Comparison of ENCODE assay signal across 9 mouse cellular contexts in the genomic region with DNA sequence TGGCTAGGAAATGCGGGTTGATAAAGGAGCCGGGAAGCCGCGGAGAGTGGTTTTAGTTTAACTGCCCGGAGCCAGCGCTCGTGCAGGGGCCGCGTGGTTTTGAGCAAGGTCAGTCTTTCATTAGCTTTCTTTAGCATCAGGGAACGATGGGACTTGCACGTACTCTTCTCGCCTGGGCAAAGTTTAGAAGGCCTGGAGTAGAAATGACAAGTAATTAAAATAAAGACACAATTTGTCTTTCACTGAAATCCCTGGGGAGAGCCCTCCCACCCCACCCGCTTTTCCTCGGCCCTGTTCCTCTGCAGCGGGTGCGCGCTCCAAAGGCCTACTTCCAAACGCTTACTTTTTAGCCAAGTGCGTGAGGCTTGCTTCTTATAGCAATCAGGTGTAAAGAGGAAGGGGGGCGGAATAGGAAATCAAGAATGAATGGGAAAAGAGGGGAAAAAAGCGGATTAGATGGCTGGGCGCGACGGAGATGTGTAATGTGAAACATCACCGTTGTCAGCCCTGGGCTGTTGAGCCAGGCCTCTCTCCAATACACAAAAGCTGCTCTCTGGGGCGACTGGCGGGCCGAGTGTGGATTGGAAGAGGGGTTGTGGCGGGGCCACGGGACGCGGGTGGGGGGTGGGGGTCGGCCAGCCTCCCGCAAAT. TPM values are rescaled to one million over a fixed set of nuclear protein-coding genes. Genes with fewer than 3 reads are reported as not detected.
A peak's percentile ranks its signal among the peaks of the same experiment; 100 is the strongest.
DNase-seq lines count a peak whose midpoint lies in the region; ATAC-seq and TF ChIP-seq lines count a peak whose summit lies in the region.
"Had no signal": no experiment of that assay in that cellular context is flagged by ENCODE, and none has a peak within 500 bp of the region (broad histone marks: within the 10 kb centered on the region; RNA-seq: fewer than 3 reads in every experiment).

No protein-coding gene starts in this region.

- H3K36me3 ChIP-seq in liver, embryonic 12.5 days: no peaks in the 10 kb centered on the region
- no peaks in the 10 kb centered on the region for H3K36me3 ChIP-seq in liver, postnatal 0 days (replicated peaks; ENCODE audit: insufficient read depth, low read length)
- no peaks in the 10 kb centered on the region for H3K36me3 ChIP-seq in limb, embryonic 13.5 days
- H3K36me3 ChIP-seq in stomach, postnatal 0 days (ENCODE audit: control insufficient read depth, insufficient read depth, low read length): no peaks in the 10 kb centered on the region

- peak overlapping the region; percentile 5; the same call in 1 of the 2 replicates for H3K4me2 ChIP-seq in liver, embryonic 12.5 days
- no peak overlapping the region for H3K4me2 ChIP-seq in liver, postnatal 0 days (ENCODE audit: low read depth, low read length)
- peak overlapping the region; percentile 44 for H3K4me2 ChIP-seq in limb, embryonic 13.5 days (replicated peaks)
- peak overlapping the region; percentile 29 for H3K4me2 ChIP-seq in stomach, postnatal 0 days (replicated peaks; ENCODE audit: low read depth)

- no peak for TF ChIP-seq EP300 in liver, postnatal 0 days (IDR thresholded peaks at IDR 0.05; ENCODE audit: low read depth)
- TF ChIP-seq EP300 in stomach, postnatal 0 days (optimal IDR thresholded peaks at IDR 0.05): no peak

- H3K27me3 ChIP-seq in liver, embryonic 12.5 days (replicated peaks): peaks cover 97% of the 10 kb centered on the region
- H3K27me3 ChIP-seq in liver, postnatal 0 days (ENCODE audit: insufficient read depth, low read length): peaks cover 99% of the 10 kb centered on the region
- H3K27me3 ChIP-seq in limb, embryonic 13.5 days: peaks cover 90% of the 10 kb centered on the region
- peaks cover 18% of the 10 kb centered on the region; the same call in 1 of the 2 replicates for H3K27me3 ChIP-seq in stomach, postnatal 0 days (ENCODE audit: control insufficient read depth, insufficient read depth, low read length)

- no peak for TF ChIP-seq CTCF in liver, postnatal 0 days (IDR thresholded peaks at IDR 0.05; ENCODE audit: low read depth)
- TF ChIP-seq CTCF in stomach, postnatal 0 days (IDR thresholded peaks at IDR 0.05; ENCODE audit: low read depth): no peak

- H3K9me3 ChIP-seq in liver, embryonic 12.5 days (replicated peaks): no peaks in the 10 kb centered on the region
- no peaks in the 10 kb centered on the region for H3K9me3 ChIP-seq in liver, postnatal 0 days (ENCODE audit: low read length)
- H3K9me3 ChIP-seq in limb, embryonic 13.5 days: no peaks in the 10 kb centered on the region
- H3K9me3 ChIP-seq in stomach, postnatal 0 days (ENCODE audit: control insufficient read depth, low read length): no peaks in the 10 kb centered on the region

- H3K4me1 ChIP-seq in liver, embryonic 12.5 days: 0 out of 2 replicates have a peak, but pooled peaks cover 11% of the 10 kb centered on the region
- H3K4me1 ChIP-seq in liver, postnatal 0 days (ENCODE audit: insufficient read depth): peaks cover 9% of the 10 kb centered on the region; the same call in 1 of the 2 replicates
- peaks cover 34% of the 10 kb centered on the region for H3K4me1 ChIP-seq in limb, embryonic 13.5 days
- peaks cover 3% of the 10 kb centered on the region; the same call in 1 of the 2 replicates for H3K4me1 ChIP-seq in stomach, postnatal 0 days (replicated peaks; ENCODE audit: control insufficient read depth, insufficient read depth)

- WGBS in liver, embryonic 12.5 days (ENCODE audit: insufficient replicate concordance): 2% methylated on average over 34 of the region's 34 CpGs
- WGBS in liver, postnatal 0 days (ENCODE audit: insufficient replicate concordance): 2% methylated on average over 34 of the region's 34 CpGs
- WGBS in limb, embryonic 13.5 days: under 1% methylated on average over 34 of the region's 34 CpGs
- WGBS in stomach, postnatal 0 days: 14% methylated on average over 34 of the region's 34 CpGs

- ATAC-seq in liver, embryonic 12.5 days: no peak
- no peak for ATAC-seq in liver, postnatal 0 days
- no peak for ATAC-seq in limb, embryonic 13.5 days (ENCODE audit: low FRiP score, low read depth)
- ATAC-seq in stomach, postnatal 0 days (ENCODE audit: low FRiP score, low TSS enrichment): no peak

- peak overlapping the region; percentile 13; the same call in 1 of the 2 replicates for H3K4me3 ChIP-seq in liver, embryonic 12.5 days
- H3K4me3 ChIP-seq in liver, postnatal 0 days (ENCODE audit: low read depth, low read length): no peak overlapping the region
- H3K4me3 ChIP-seq in limb, embryonic 13.5 days: peak overlapping the region; percentile 56
- H3K4me3 ChIP-seq in stomach, postnatal 0 days (ENCODE audit: low read depth, low read length): peak overlapping the region; percentile 59

- H3K27ac ChIP-seq in liver, embryonic 12.5 days: no peak overlapping the region
- no peak overlapping the region for H3K27ac ChIP-seq in liver, postnatal 0 days (ENCODE audit: low read depth)
- H3K27ac ChIP-seq in limb, embryonic 13.5 days: no peak overlapping the region; the same call in 1 of the 2 replicates
- no peak overlapping the region for H3K27ac ChIP-seq in stomach, postnatal 0 days (replicated peaks)

- DNase-seq in adrenal gland, postnatal 10 days: peak; percentile 9
- DNase-seq in adrenal gland, adult 18-20 months (ENCODE audit: low spot score in 2 of 2): no peak
- no peak for DNase-seq in liver, postnatal 0 days
- no peak for DNase-seq in stomach, postnatal 0 days (ENCODE audit: low spot score)
- no peak for DNase-seq in cerebellum, adult 18-20 months
- DNase-seq in thymus, postnatal 10 days (ENCODE audit: low spot score in 2 of 2): no peak
- DNase-seq: adrenal gland, adult 2 months had no signal

- H3K9ac ChIP-seq in liver, embryonic 12.5 days: no peak overlapping the region
- no peak overlapping the region for H3K9ac ChIP-seq in liver, postnatal 0 days (replicated peaks)
- H3K9ac ChIP-seq in limb, embryonic 13.5 days: no peak overlapping the region
- peak overlapping the region; percentile 43; the same call in 1 of the 2 replicates for H3K9ac ChIP-seq in stomach, postnatal 0 days (ENCODE audit: low read length)

RNA-seq across cellular contexts. Expression of a gene that starts 17.4 kb away (rescaled TPM):
- total RNA-seq in adrenal gland, postnatal 10 days (2021): under 1 TPM; 0.72 to 0.79 TPM
- under 1 TPM in 1 of 2 experiments, not detected in 1; 0.35 TPM for total RNA-seq in adrenal gland, adult 18-20 months (2021)
- 5.0 and 5.9 TPM in 2 replicates for polyA plus RNA-seq in liver, embryonic 12.5 days (2016; fragmentation: Nextera tagmentation; extraction: Ambion mirVana)
- polyA plus RNA-seq in liver, postnatal 0 days (2015; fragmentation: Nextera tagmentation; extraction: Ambion mirVana): 0.20 and 0.33 TPM in 2 replicates
- 21.2 and 26.3 TPM in 2 replicates for polyA plus RNA-seq in limb, embryonic 13.5 days (2015; fragmentation: Nextera tagmentation; extraction: Ambion mirVana)
- 9.7 and 10.8 TPM in 2 replicates for polyA plus RNA-seq in stomach, postnatal 0 days (2015; fragmentation: Nextera tagmentation; extraction: Ambion mirVana)
